Mouse (Mus musculus) spleen, adult 2 months (tissue): ENCODE results near the gene Rbpj.

Source experiments
- CTCF ChIP-seq: fragments of 200-500 bp; IDR thresholded peaks from 2 replicates; pipeline ENCODE4 v1.5.1; 2011; ENCODE audit warnings: mild to moderate bottlenecking, inconsistent platforms; ENCODE audit not compliant: insufficient read depth, insufficient read length, insufficient replicate concordance; ENCODE audit errors: extremely low read depth
- POLR2A ChIP-seq: fragments of 200-500 bp; IDR thresholded peaks from 2 replicates; pipeline ENCODE4 v1.6.1; 2011; ENCODE audit warnings: low read depth, low read length, inconsistent platforms

GRCm38 (mm10) chr5:53646669-53647068 lies 180.7 kb downstream of the Rbpj start:
- TF ChIP-seq CTCF (no peak), POLR2A (no peak)
